Mouse (Mus musculus) NIH3T3 (cell line): ENCODE results near the gene Smox.

Source experiments
- DNase-seq: peaks from one replicate; pipeline ENCODE4 v3.0.0-alpha.2; 2012; ENCODE audit warnings: low read depth

Smox gene

GRCm38 (mm10) chr2:131485126-131485525 is 6.2 kb upstream of the Smox start:
- DNase-seq = no peak

GRCm38 (mm10) chr2:131486046-131486445 is 5.2 kb upstream of the Smox start:
- no peak for DNase-seq

- peak; percentile 75 for DNase-seq
Observed at GRCm38 (mm10) chr2:131487337-131487736, 4.0 kb upstream of the Smox start.

- DNase-seq = no peak
Observed at GRCm38 (mm10) chr2:131488261-131488660, 3.0 kb upstream of the Smox start.

- DNase-seq = no peak
Observed at GRCm38 (mm10) chr2:131488870-131489269, 2.4 kb upstream of the Smox start.

- no peak for DNase-seq
Observed at GRCm38 (mm10) chr2:131489591-131489990, 1.7 kb upstream of the Smox start.

- peak; percentile 84 for DNase-seq
Observed at GRCm38 (mm10) chr2:131491707-131492595, 655 bp downstream of the Smox start.

- DNase-seq = no peak
Observed at GRCm38 (mm10) chr2:131492596-131493139, 1.4 kb downstream of the Smox start.

GRCm38 (mm10) chr2:131493446-131493845 is 2.1 kb downstream of the Smox start:
- no peak for DNase-seq

- no peak for DNase-seq
Observed at GRCm38 (mm10) chr2:131495256-131495655, 4.0 kb downstream of the Smox start.

- no peak for DNase-seq
Observed at GRCm38 (mm10) chr2:131496125-131496820, 5.0 kb downstream of the Smox start.

GRCm38 (mm10) chr2:131497224-131497856 is 6.0 kb downstream of the Smox start:
- DNase-seq = no peak

- DNase-seq = no peak
Observed at GRCm38 (mm10) chr2:131498219-131498618, 6.9 kb downstream of the Smox start.

- DNase-seq = no peak
Observed at GRCm38 (mm10) chr2:131499290-131499845, 8.1 kb downstream of the Smox start.

- DNase-seq = no peak
Observed at GRCm38 (mm10) chr2:131501886-131502285, 10.6 kb downstream of the Smox start.

GRCm38 (mm10) chr2:131502561-131502960 is 11.3 kb downstream of the Smox start:
- DNase-seq = no peak

- no peak for DNase-seq
Observed at GRCm38 (mm10) chr2:131505431-131505830, 14.1 kb downstream of the Smox start.

GRCm38 (mm10) chr2:131506358-131506757 is 15.1 kb downstream of the Smox start:
- DNase-seq = no peak

- no peak for DNase-seq
Observed at GRCm38 (mm10) chr2:131508501-131508900, 17.2 kb downstream of the Smox start.

- DNase-seq = peak; percentile 85
Observed at GRCm38 (mm10) chr2:131509671-131510313, 18.5 kb downstream of the Smox start.

- DNase-seq = no peak
Observed at GRCm38 (mm10) chr2:131510531-131510930, 19.2 kb downstream of the Smox start.

GRCm38 (mm10) chr2:131513477-131513876 is 22.2 kb downstream of the Smox start:
- peak; percentile 61 for DNase-seq
